Mouse (Mus musculus) hindbrain, embryonic 11.5 days (tissue): Measurements from ENCODE around the gene Pogk. TPM values are rescaled to one million over a fixed set of nuclear protein-coding genes. Genes with fewer than 3 reads are reported as not detected.

Experiments
- ATAC-seq: fragments of 200-750 bp; cut with Nextera tagmentation; 2 replicates; pipeline ENCODE4 v1.8.0; 2017; ENCODE audit warnings: mild to moderate bottlenecking, moderate TSS enrichment, moderate library complexity; ENCODE audit not compliant: low FRiP score
- DNase-seq: peaks from one replicate; pipeline ENCODE4 v3.0.0-alpha.2; 2015; ENCODE audit warnings: low spot score
- H3K27ac ChIP-seq: fragments of 300-500 bp; sonication (generic); 2 replicates; pipeline ENCODE4 v1.5.1; 2014; ENCODE audit warnings: mild to moderate bottlenecking, low read depth, low read length
- H3K27me3 ChIP-seq: fragments of 300-500 bp; sonication (generic); 2 replicates; pipeline ENCODE4 v1.6.1; 2014; ENCODE audit warnings: mild to moderate bottlenecking, low read length, moderate library complexity, mixed read lengths; ENCODE audit not compliant: control insufficient read depth, insufficient read depth
- H3K36me3 ChIP-seq: fragments of 300-500 bp; sonication (generic); 2 replicates; pipeline ENCODE4 v1.6.1; 2014; ENCODE audit warnings: mild to moderate bottlenecking, low read length, moderate library complexity, mixed read lengths; ENCODE audit not compliant: control insufficient read depth, insufficient read depth
- H3K4me1 ChIP-seq: fragments of 300-500 bp; sonication (generic); replicated peaks from 2 replicates; pipeline ENCODE4 v1.6.1; 2014; ENCODE audit warnings: low read length, mixed read lengths; ENCODE audit not compliant: control insufficient read depth, insufficient read depth
- H3K4me2 ChIP-seq: fragments of 300-500 bp; sonication (generic); replicated peaks from 2 replicates; pipeline ENCODE4 v1.6.1; 2014; ENCODE audit warnings: mild to moderate bottlenecking, low read depth, low read length
- H3K4me3 ChIP-seq: fragments of 300-500 bp; sonication (generic); 2 replicates; pipeline ENCODE4 v1.5.1; 2014; ENCODE audit warnings: low read depth, low read length
- H3K9ac ChIP-seq: fragments of 300-500 bp; sonication (generic); 2 replicates; pipeline ENCODE4 v1.6.1; 2014; ENCODE audit warnings: low read depth, low read length
- H3K9me3 ChIP-seq: fragments of 300-500 bp; sonication (generic); 2 replicates; pipeline ENCODE4 v1.6.1; 2016; ENCODE audit warnings: low read length; ENCODE audit not compliant: control insufficient read depth
- WGBS: fragments of 180-500 bp; shearing (Covaris S2); extraction: QIAGEN DNeasy Blood & Tissue Kit; methylation state at CpG from one replicate; pipeline ENCODE4 v1.1.7; 2014; 5-methylcytosine and 5-hydroxymethylcytosine counted together
- polyA plus RNA-seq: library from polyadenylated mRNA; unstranded; fragments of >200 nt; fragmentation: Nextera tagmentation; extraction: Ambion mirVana; gene quantifications from 2 replicates; pipeline ENCODE4 v1.2.1, GENCODE M21; 2014

The Pogk gene
- polyA plus RNA-seq, 1 experiment from 2014 or later: 33.3 TPM

DNA sequence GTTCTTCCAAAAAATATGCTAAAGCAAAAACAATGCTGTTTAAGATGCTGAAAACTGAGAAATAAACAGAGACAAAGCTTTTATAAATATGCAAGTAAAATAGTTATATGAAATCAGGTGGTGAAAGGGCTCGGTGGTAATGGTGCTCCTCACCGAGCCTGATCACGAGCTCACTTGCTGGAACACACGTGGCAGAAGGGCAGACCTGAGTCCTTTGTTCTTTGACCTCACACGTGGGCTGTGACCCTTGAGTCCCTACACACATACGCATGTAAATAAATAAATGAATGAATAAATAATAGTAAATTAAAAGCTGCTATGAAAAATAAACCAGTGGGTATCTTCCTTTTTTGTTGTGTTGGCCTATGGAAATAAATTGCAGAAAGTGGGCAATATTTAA lies 32.5 kb downstream of the Pogk start:
- H3K36me3 ChIP-seq: no peaks in the 10 kb centered on the region
- no peak overlapping the region for H3K4me2 ChIP-seq
- ATAC-seq (no peak), DNase-seq (no peak)
- H3K4me3 ChIP-seq: no peak overlapping the region
- peaks cover 2% of the 10 kb centered on the region; the same call in 1 of the 2 replicates for H3K4me1 ChIP-seq
- H3K27me3 ChIP-seq: no peaks in the 10 kb centered on the region
- 78% methylated on average over 6 of the region's 6 CpGs for WGBS
- H3K27ac ChIP-seq: no peak overlapping the region
- H3K9ac ChIP-seq: no peak overlapping the region
- H3K9me3 ChIP-seq: no peaks in the 10 kb centered on the region

DNA sequence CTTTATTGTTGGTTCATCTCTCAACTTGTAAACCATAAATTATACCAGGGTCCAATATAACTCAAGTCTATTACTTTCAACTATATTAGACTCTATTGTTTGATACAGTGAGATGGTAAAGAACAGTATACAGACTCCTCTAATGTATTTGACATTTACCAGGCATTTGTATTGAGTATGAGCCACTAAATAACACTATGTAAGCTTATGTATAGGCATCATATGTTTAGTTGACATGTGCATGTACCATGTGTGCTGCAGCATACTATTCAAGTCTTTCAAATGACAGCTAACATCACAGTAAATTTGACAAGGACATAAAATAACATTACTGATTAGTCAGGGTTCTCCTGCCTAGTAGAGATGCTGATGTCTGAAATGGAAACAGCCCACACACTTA lies 46.5 kb downstream of the Pogk start:
- H3K9ac ChIP-seq: no peak overlapping the region
- DNase-seq (no peak), ATAC-seq (no peak)
- H3K4me2 ChIP-seq: no peak overlapping the region
- no peaks in the 10 kb centered on the region for H3K36me3 ChIP-seq
- H3K27me3 ChIP-seq: no peaks in the 10 kb centered on the region
- no peak overlapping the region for H3K27ac ChIP-seq
- no peaks in the 10 kb centered on the region for H3K4me1 ChIP-seq
- H3K9me3 ChIP-seq: no peaks in the 10 kb centered on the region
- no peak overlapping the region for H3K4me3 ChIP-seq

DNA sequence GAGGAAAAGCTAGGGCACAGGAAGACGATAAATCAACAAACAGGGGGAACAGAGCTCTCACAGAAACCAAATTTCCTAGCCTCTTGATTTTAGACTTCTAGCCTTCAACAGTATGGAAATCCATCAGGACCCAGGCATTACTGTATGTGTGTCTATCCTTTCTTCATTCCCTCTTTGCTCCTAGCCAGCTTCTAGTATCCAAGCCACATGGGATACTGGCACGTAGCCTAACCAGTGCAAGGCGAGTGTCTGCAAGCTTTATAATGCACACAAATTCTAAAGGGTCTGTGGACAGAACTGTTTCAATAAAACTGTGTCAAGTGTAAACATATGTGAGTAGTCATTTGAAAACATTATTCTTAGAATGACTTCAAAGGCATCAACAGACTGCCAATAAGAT lies 47.0 kb downstream of the Pogk start:
- 75% methylated on average over 3 of the region's 3 CpGs for WGBS
- DNase-seq (no peak), ATAC-seq (no peak)
- no peak overlapping the region for H3K4me3 ChIP-seq
- no peaks in the 10 kb centered on the region for H3K4me1 ChIP-seq
- no peaks in the 10 kb centered on the region for H3K9me3 ChIP-seq
- H3K4me2 ChIP-seq: no peak overlapping the region
- no peak overlapping the region for H3K9ac ChIP-seq
- H3K27me3 ChIP-seq: no peaks in the 10 kb centered on the region
- H3K36me3 ChIP-seq: no peaks in the 10 kb centered on the region
- no peak overlapping the region for H3K27ac ChIP-seq

DNA sequence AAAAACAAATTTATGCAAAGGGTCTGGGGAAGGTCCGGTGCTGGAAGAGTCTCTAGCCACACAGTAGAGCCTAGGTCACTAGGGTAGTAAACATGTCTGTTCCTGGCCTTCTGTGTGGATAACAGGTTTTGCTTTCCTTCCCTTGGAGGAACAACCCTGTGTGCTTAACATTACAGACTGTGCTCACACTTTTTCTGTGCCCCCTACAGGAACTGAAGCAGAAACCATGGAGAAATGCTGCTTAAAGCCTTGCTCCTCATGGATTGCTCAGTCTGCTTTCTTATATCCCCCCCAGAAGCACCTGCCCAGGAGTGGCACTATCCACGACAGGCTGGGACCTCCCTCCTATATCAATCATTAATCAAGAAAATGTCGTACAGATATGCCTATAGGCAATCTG lies 47.8 kb downstream of the Pogk start:
- no peaks in the 10 kb centered on the region for H3K36me3 ChIP-seq
- no peak for ATAC-seq
- no peaks in the 10 kb centered on the region for H3K27me3 ChIP-seq
- no peaks in the 10 kb centered on the region for H3K4me1 ChIP-seq
- H3K9ac ChIP-seq: no peak overlapping the region
- no peak overlapping the region for H3K4me3 ChIP-seq
- 70% methylated on average over 3 of the region's 3 CpGs for WGBS
- no peaks in the 10 kb centered on the region for H3K9me3 ChIP-seq
- H3K27ac ChIP-seq: no peak overlapping the region
- DNase-seq: no peak
- H3K4me2 ChIP-seq: no peak overlapping the region

DNA sequence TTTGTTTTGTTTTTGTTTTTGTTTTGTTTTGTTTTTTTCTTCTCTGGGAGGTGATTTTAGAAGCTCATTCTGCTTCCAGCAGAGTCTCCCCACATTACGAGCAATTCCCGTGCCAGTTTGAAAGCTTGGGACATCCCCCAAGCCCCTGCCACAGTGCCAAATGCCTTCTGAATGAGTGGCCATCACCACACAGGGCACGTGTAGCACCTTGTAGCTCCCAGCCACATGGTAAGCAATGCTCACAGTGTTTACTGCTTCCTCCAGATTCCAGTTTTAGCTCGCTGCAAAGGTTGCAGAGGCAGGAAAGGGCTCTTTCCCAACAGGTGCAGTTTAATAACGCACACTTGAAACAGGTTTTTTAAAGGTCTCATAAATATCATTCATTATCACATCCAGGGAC lies 48.8 kb downstream of the Pogk start:
- no peaks in the 10 kb centered on the region for H3K9me3 ChIP-seq
- no peak overlapping the region for H3K27ac ChIP-seq
- ATAC-seq: no peak
- no peaks in the 10 kb centered on the region for H3K27me3 ChIP-seq
- no peaks in the 10 kb centered on the region for H3K4me1 ChIP-seq
- no peak for DNase-seq
- no peak overlapping the region for H3K4me3 ChIP-seq
- 83% methylated on average over 5 of the region's 5 CpGs for WGBS
- no peaks in the 10 kb centered on the region for H3K36me3 ChIP-seq
- H3K9ac ChIP-seq: no peak overlapping the region
- no peak overlapping the region for H3K4me2 ChIP-seq

DNA sequence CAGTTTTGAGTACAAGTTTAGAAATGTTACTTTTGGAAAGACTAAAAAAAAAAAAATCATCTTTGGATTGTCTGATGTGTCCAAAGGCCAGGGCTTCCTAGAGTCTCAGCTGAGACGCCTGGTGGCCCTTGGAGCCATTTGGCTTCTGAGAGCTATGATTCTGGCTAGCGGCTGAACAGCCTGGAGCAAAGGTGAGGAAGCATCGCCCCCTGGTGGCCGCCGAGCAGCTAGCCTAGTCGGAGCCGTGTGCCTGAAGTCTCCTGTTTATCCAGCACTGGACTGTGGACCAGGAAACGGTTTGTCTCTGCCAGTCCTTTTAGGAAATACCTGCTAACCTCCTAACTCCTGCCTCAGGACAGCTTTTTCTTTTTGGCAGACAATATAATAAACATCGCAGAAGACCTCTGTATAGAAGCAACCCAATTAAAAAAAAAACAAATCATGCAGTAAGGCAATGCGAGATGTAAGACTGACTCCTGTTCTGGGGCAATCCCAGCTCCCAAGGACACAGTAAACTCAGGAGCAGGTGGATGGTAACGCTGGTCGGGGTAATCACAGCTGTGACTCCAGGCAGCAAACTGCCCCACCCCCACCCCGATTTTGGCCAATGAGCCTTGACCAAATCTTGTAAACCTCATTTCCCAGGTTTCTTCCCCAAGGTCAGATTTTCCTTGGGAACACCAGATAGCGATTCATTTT lies 49.4 kb downstream of the Pogk start:
- Histone ChIP-seq H3K4me1 (no peaks in the 10 kb centered on the region), H3K36me3 (no peaks in the 10 kb centered on the region), H3K9me3 (no peaks in the 10 kb centered on the region), H3K4me3 (no peak overlapping the region), H3K27ac (no peak overlapping the region), H3K4me2 (no peak overlapping the region), H3K9ac (no peak overlapping the region), H3K27me3 (no peaks in the 10 kb centered on the region)
- WGBS: 25% methylated on average over 14 of the region's 14 CpGs
- ATAC-seq (peak; percentile 91), DNase-seq (peak; percentile 85)

DNA sequence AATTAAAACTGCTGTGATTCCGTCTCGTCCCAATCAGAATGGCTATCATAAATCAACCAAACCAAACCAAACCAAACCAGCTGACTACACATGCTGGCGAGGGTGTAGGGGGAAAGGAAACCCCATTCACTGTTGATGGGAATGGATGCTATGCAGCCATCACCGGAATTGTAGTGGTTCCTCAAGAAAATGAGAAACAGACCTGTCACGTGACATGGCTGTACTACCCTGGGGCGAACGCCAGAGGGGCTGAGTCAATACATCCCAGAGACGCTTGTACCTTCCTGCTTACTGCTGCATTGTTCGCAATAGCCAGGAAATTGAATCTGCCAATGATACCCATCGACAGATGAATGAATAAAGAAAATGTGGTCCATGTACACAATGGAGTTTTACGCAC lies 59.9 kb downstream of the Pogk start:
- 76% methylated on average over 11 of the region's 11 CpGs for WGBS
- no peak for ATAC-seq

DNA sequence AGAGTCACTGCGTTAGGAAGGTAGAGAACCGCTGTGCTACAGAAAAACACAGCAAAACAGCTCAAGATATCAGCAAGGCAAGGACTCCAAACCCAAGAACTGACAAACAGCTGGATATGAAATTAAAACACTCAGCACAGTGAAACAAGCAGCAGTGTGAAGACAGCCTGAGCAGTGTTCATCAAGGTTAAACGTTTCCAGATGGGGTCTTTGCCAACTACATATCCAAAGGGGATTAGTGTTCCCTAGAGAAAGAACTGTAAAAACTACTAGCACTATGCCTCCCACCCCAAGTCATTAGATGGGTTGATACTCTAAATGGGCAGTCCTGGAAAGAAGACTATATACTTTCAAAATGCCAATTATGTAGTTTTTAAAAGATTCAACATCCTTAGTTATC lies 60.3 kb downstream of the Pogk start:
- Histone ChIP-seq H3K4me2 (no peak overlapping the region), H3K27me3 (no peaks in the 10 kb centered on the region; the same call in 1 of the 2 replicates), H3K4me3 (no peak overlapping the region), H3K4me1 (no peaks in the 10 kb centered on the region), H3K27ac (no peak overlapping the region), H3K36me3 (no peaks in the 10 kb centered on the region), H3K9me3 (no peaks in the 10 kb centered on the region), H3K9ac (no peak overlapping the region)
- DNase-seq: no peak
- ATAC-seq: no peak
- WGBS: 60% methylated on average over 3 of the region's 3 CpGs

More for the DNA sequence above, 59.9 kb downstream of the Pogk start:
- Histone ChIP-seq H3K9me3 (no peaks in the 10 kb centered on the region), H3K4me3 (no peak overlapping the region), H3K36me3 (no peaks in the 10 kb centered on the region), H3K4me2 (no peak overlapping the region), H3K4me1 (no peaks in the 10 kb centered on the region), H3K9ac (no peak overlapping the region), H3K27ac (no peak overlapping the region), H3K27me3 (no peaks in the 10 kb centered on the region; the same call in 1 of the 2 replicates)
- DNase-seq: no peak

DNA sequence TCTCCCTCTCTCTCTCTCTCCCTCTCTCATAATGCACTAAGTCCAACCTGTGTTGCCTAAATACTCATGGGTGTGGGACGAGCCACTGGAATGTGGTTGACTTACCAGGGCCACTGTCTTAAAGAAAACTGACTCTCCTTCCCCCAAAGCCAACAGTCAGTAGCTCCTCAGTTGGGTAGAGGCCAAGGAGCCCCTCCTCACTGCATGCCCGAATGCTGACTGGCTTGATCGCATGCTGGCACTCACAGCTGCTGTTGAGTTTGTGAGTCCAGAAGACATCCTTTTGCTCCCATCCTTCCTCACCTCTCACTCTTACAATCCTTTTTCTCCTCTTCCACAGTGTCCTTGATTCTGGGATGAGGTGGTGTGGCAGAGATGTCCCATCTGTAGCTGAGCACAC lies 62.8 kb downstream of the Pogk start:
- H3K36me3 ChIP-seq: no peaks in the 10 kb centered on the region
- H3K9me3 ChIP-seq: no peaks in the 10 kb centered on the region
- DNase-seq (no peak), ATAC-seq (no peak)
- H3K9ac ChIP-seq: no peak overlapping the region
- no peaks in the 10 kb centered on the region for H3K4me1 ChIP-seq
- H3K27me3 ChIP-seq: no peaks in the 10 kb centered on the region; the same call in 1 of the 2 replicates
- H3K27ac ChIP-seq: no peak overlapping the region
- no peak overlapping the region for H3K4me3 ChIP-seq
- H3K4me2 ChIP-seq: no peak overlapping the region
- WGBS: 81% methylated on average over 3 of the region's 3 CpGs
